Comparison of ENCODE assay signal across 8 mouse cellular contexts in genomic region chr13:58806397-58806892, GRCm38 (mm10). TPM values are rescaled to one million over a fixed set of nuclear protein-coding genes. Genes with fewer than 3 reads are reported as not detected.
DNase-seq lines count a peak whose midpoint lies in the region; ATAC-seq and TF ChIP-seq lines count a peak whose summit lies in the region.

Gene Ntrk2 (plus strand): TSS chr13:58806569.

- H3K36me3 ChIP-seq in forebrain, postnatal 0 days (ENCODE audit: insufficient read depth) = no peaks in the 10 kb centered on the region
- H3K36me3 ChIP-seq in liver, embryonic 13.5 days = no peaks in the 10 kb centered on the region
- no peaks in the 10 kb centered on the region for H3K36me3 ChIP-seq in neural tube, embryonic 15.5 days

- peak; percentile 92 for TF ChIP-seq CTCF in forebrain, postnatal 0 days (IDR thresholded peaks at IDR 0.05; ENCODE audit: low read depth)

- peak; percentile 84 for ATAC-seq in forebrain, postnatal 0 days
- ATAC-seq in liver, embryonic 13.5 days (ENCODE audit: low read depth) = no peak
- peak; percentile 81 for ATAC-seq in neural tube, embryonic 15.5 days (ENCODE audit: low FRiP score)

- peak within 1 kb of the TSS; percentile 88 for H3K9ac ChIP-seq in forebrain, postnatal 0 days
- H3K9ac ChIP-seq in liver, embryonic 13.5 days = no peak within 1 kb of the TSS
- peak within 1 kb of the TSS; percentile 97 for H3K9ac ChIP-seq in neural tube, embryonic 15.5 days (replicated peaks)

- DNase-seq in spleen, postnatal 4 days (ENCODE audit: low spot score in 2 of 2) = peak; percentile 31 to 67
- no peak for DNase-seq in spleen, adult 12 weeks (ENCODE audit: low spot score)
- peak; percentile 97 for DNase-seq in forebrain, postnatal 0 days
- peak; percentile 82 to 88 for DNase-seq in heart, postnatal 14 days
- DNase-seq in kidney, postnatal 4 days = peak; percentile 89 to 93
- DNase-seq in liver, embryonic 13.5 days = no peak
- peak; percentile 12 to 14 for DNase-seq in thymus, postnatal 36 days

- under 1% methylated on average over 47 of the region's 47 CpGs for WGBS in forebrain, postnatal 0 days
- under 1% methylated on average over 47 of the region's 47 CpGs for WGBS in liver, embryonic 13.5 days (ENCODE audit: insufficient replicate concordance)
- 0% methylated on average over 47 of the region's 47 CpGs for WGBS in neural tube, embryonic 15.5 days

- intact Hi-C loops in heart, postnatal 14 days (cut with DNase I) = loop anchor here (1.0 to 5.0 kb wide), 7 partner anchors 169 to 681 kb away; no protein-coding TSS in a partner anchor

- H3K4me2 ChIP-seq in forebrain, postnatal 0 days (ENCODE audit: low read depth) = peak within 1 kb of the TSS; percentile 72
- peak within 1 kb of the TSS; percentile 60 for H3K4me2 ChIP-seq in liver, embryonic 13.5 days
- H3K4me2 ChIP-seq in neural tube, embryonic 15.5 days = peak within 1 kb of the TSS; percentile 84

- H3K27ac ChIP-seq in forebrain, postnatal 0 days (ENCODE audit: low read depth, low read length) = peak within 1 kb of the TSS; percentile 96
- H3K27ac ChIP-seq in liver, embryonic 13.5 days = no peak within 1 kb of the TSS
- peak within 1 kb of the TSS; percentile 99 for H3K27ac ChIP-seq in neural tube, embryonic 15.5 days (replicated peaks)

- H3K4me1 ChIP-seq in forebrain, postnatal 0 days (ENCODE audit: insufficient read depth) = peaks cover 8% of the 10 kb centered on the region; the same call in 1 of the 2 replicates
- no peaks in the 10 kb centered on the region for H3K4me1 ChIP-seq in liver, embryonic 13.5 days (replicated peaks)
- H3K4me1 ChIP-seq in neural tube, embryonic 15.5 days = peaks cover 25% of the 10 kb centered on the region

- no peaks in the 10 kb centered on the region for H3K9me3 ChIP-seq in forebrain, postnatal 0 days (ENCODE audit: low read length)
- peaks cover 3% of the 10 kb centered on the region; the same call in 1 of the 2 replicates for H3K9me3 ChIP-seq in liver, embryonic 13.5 days (replicated peaks)
- H3K9me3 ChIP-seq in neural tube, embryonic 15.5 days (replicated peaks) = no peaks in the 10 kb centered on the region

- no peaks in the 10 kb centered on the region for H3K27me3 ChIP-seq in forebrain, postnatal 0 days (ENCODE audit: insufficient read depth, low read length)
- peaks cover 50% of the 10 kb centered on the region for H3K27me3 ChIP-seq in liver, embryonic 13.5 days
- no peaks in the 10 kb centered on the region for H3K27me3 ChIP-seq in neural tube, embryonic 15.5 days (replicated peaks)

- peak within 1 kb of the TSS; percentile 62 for H3K4me3 ChIP-seq in forebrain, postnatal 0 days (ENCODE audit: low read depth, low read length)
- peak within 1 kb of the TSS; percentile 42 for H3K4me3 ChIP-seq in liver, embryonic 13.5 days (replicated peaks)
- peak within 1 kb of the TSS; percentile 85 for H3K4me3 ChIP-seq in neural tube, embryonic 15.5 days (replicated peaks)

RNA-seq across cellular contexts. Expression of gene Ntrk2, which starts in this region (rescaled TPM):
- 180 and 184 TPM in 2 replicates for total RNA-seq in forebrain, postnatal 0 days (2014; rRNA removed)
- 102 and 131 TPM in 2 replicates for polyA plus RNA-seq in forebrain, postnatal 0 days (2015; fragmentation: Nextera tagmentation; extraction: Ambion mirVana)
- total RNA-seq in heart, postnatal 14 days (2021) = 1 to 10 TPM; 1.4 to 2.8 TPM
- polyA plus RNA-seq in liver, embryonic 13.5 days (2015; fragmentation: Nextera tagmentation; extraction: Ambion mirVana) = 0.16 and 0.27 TPM in 2 replicates
- polyA plus RNA-seq in neural tube, embryonic 15.5 days (2015; fragmentation: Nextera tagmentation; extraction: Ambion mirVana) = 112 and 132 TPM in 2 replicates

Comparison
In these comparisons a context has a peak if more than half of its experiments do, and no peak if none do; other contexts are left out.
1. RNA of gene Ntrk2 (total RNA-seq): 180 to 184 TPM in forebrain, postnatal 0 days; 1.4 to 2.8 TPM in heart, postnatal 14 days; every median in the first group is over 10 times any median in the second.
2. RNA of gene Ntrk2 (polyA plus RNA-seq): 112 to 132 TPM in neural tube, embryonic 15.5 days and 102 to 131 TPM in forebrain, postnatal 0 days; 0.16 to 0.27 TPM in liver, embryonic 13.5 days; every median in the first group is over 10 times any median in the second.
3. DNase-seq: peak in spleen, postnatal 4 days (2 of 2), forebrain, postnatal 0 days (single experiment), heart, postnatal 14 days (2 of 2), kidney, postnatal 4 days (2 of 2) and thymus, postnatal 36 days (2 of 2); none in spleen, adult 12 weeks (single experiment) and liver, embryonic 13.5 days (single experiment).
4. Peak in every context shown above with its lines, with median percentiles within 50 percentile points of each other: H3K4me2 ChIP-seq and H3K4me3 ChIP-seq.